Mouse (Mus musculus): ENCODE measurements around the gene Cryaa.

DNA sequence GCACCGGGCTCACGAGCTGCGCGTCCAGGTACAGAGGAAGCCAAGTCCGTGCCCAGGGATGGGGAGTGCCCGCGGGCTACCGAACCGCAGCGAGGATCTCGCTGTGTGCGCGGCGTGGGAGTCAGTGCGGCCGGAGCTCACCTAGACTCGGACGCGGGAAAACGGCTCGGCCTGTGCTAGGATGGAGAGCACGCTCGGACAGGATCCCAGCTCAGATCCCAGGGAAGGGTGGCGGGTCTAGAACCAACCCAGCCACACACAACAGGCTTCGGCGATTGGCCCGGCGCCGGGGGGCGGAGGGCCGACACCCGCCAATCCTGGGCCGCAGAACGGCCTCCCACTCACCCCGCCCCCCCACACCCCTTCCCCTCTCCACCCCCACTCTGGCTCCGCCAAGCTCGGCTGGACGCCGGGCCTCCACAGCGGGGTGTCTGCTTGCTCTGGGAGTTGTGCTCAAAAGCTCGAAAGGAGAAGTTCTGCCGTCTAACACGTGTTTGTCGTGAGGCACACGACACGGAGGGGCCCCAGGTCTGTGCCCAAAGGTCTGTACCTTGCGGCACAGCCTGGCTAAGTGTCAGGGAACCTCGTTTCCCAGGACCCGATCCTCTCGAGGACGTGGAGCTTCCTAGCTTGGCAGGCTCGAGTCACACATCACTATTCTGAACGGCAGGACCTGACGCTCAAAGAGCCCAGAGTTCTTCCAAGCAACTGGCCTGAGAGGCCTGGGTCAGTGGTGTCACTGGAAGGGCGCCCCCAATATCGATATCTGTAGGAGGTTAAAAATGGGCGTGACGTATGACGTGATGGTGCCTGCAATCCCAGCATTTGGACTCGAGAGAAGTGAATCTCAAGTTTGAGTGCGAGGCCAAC is 40.4 kb upstream of the Cryaa start, which contains the start of gene Cbs:
- no peak for TF ChIP-seq CTCF (IDR thresholded peaks at IDR 0.05; ENCODE audit: low read depth, low read length)
- TF ChIP-seq GATA2 (IDR thresholded peaks at IDR 0.05; ENCODE audit: borderline replicate concordance, low read depth, low read length): no peak
- no peak for TF ChIP-seq GATA1 (IDR thresholded peaks at IDR 0.05; ENCODE audit: borderline replicate concordance, low read length)
- no peak for TF ChIP-seq POLR2AphosphoS5 (IDR thresholded peaks at IDR 0.05; ENCODE audit: insufficient replicate concordance, low read depth, low read length)
- TF ChIP-seq TAL1 (conservative IDR thresholded peaks at IDR 0.05; ENCODE audit: low read depth, low read length): no peak

All from G1E (cell line).